Mouse (Mus musculus): ENCODE measurements around the gene Ufc1.
"Not testable (repeated sequence)": the region's sequence is repeated elsewhere in the genome, so short reads cannot be mapped to it uniquely, and the experiment has no call there.

Gene Ufc1

GRCm38 (mm10) chr1:171245353-171245752 lies 49.5 kb downstream of the Ufc1 start:
- no peak for DNase-seq

- not testable (repeated sequence) for DNase-seq
Observed at GRCm38 (mm10) chr1:171241952-171242351, 52.9 kb downstream of the Ufc1 start.

GRCm38 (mm10) chr1:171240911-171241310 lies 53.9 kb downstream of the Ufc1 start:
- no peak for DNase-seq

GRCm38 (mm10) chr1:171239992-171240744 lies 54.7 kb downstream of the Ufc1 start:
- peak; percentile 73 for DNase-seq

All from kidney, postnatal 10 days (tissue).